Mouse (Mus musculus) megakaryocyte-erythroid progenitor cell, adult 5-6 weeks (primary cell): ENCODE measurements around the gene Gpr15. TPM values are rescaled to one million over a fixed set of nuclear protein-coding genes. Genes with fewer than 3 reads are reported as not detected.

Source experiments
- ATAC-seq: replicated peaks from 2 replicates; pipeline ENCODE4 v1.8.0; 2016; ENCODE audit warnings: mild to moderate bottlenecking, inconsistent platforms; ENCODE audit not compliant: severe bottlenecking, poor library complexity, low FRiP score, low TSS enrichment
- total RNA-seq, 2 experiments: library from RNA; stranded (forward) in 1 of 2; stranded (reverse) in 1 of 2; fragments of 200-1000, 215-1000 nt in 1 of 2; fragments of >200 nt in 1 of 2; fragmentation: Nextera tagmentation in 1 of 2; gene quantifications; 2 replicates each; pipeline ENCODE4 v1.2.3; 2014 to 2017

The Gpr15 gene
- total RNA-seq, 2 experiments from 2014 or later, result not detected

DNA sequence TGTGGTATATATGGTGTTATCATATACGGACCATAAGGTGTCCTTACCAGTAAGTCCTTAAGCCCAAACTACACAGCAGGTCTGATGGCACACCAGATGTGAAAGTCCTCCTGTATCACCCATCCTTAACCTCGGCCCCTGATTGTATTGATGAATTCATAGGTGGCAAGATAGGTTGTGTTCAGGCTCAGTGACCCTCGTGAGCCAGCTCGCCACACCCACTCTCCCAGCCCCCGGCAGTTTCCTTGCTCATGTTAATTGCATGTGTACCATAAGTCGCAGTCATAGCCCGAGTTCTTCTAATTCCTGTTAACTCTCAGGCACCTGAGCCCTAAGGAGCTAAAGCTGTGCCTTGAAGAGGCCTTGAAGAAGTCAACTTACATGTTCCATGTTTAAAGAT lies 42.7 kb downstream of the Gpr15 start:
- ATAC-seq, result no peak

DNA sequence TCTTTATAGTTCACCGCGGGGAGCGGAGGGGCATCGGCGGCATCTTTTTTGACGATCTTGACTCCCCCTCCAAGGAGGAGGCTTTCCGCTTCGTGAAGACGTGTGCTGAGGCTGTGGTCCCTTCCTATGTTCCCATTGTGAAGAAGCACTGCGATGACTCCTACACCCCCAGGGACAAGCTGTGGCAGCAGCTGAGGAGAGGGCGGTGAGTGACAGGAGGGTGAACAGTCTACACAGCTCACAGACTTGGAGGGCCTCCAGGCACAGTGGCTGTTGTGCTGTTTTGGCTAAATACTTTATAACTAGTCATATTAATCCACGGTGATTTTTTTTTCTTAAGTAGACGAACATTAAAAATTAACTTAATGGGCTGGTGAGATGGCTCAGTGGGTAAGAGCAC lies 43.6 kb downstream of the Gpr15 start:
- ATAC-seq, result no peak

DNA sequence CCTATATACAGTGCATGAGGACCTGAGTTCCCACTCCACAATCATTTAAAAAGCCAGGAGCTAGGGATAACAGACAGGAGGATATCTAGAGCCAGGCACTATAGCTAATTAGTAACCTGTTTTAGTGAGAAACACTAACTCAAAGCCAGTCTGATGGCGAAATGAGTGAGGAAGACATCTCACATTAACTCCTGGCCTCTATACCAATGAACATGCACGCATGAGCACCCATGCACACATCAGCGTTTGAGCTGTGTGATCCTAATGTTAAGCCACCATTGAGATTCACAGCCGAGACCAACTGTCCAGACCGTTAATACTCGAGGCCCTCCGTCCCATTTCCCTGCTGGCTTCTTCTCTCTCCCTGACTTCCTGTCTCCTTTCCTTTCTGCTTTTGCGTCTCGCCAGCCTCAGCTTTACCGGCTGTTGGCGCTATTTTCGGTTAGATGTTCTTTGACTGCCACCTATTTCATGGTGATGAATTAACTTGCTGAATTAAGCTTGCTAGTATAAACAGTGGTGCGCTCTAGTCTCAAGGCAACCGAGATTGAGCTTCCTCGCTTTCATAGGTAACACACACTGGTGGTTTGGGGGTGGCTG lies 45.0 kb downstream of the Gpr15 start:
- ATAC-seq, result no peak

DNA sequence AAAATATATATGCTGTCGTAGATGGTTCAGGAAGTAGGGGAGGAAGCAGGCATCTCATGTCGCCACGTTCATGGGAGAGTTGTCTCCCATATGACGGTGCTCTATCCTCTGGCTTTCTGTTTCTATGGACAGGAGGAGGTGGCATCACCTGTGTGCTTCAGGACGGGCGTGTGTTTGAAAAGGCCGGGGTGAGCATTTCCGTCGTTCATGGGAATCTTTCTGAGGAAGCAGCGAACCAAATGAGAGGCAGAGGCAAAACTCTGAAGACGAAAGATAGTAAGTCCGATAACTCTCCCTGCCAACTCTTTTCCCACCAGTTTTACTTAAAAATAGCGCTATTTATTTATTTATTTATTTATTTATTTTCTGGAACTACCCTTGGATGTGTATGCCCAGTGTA lies 46.5 kb downstream of the Gpr15 start:
- no peak for ATAC-seq

DNA sequence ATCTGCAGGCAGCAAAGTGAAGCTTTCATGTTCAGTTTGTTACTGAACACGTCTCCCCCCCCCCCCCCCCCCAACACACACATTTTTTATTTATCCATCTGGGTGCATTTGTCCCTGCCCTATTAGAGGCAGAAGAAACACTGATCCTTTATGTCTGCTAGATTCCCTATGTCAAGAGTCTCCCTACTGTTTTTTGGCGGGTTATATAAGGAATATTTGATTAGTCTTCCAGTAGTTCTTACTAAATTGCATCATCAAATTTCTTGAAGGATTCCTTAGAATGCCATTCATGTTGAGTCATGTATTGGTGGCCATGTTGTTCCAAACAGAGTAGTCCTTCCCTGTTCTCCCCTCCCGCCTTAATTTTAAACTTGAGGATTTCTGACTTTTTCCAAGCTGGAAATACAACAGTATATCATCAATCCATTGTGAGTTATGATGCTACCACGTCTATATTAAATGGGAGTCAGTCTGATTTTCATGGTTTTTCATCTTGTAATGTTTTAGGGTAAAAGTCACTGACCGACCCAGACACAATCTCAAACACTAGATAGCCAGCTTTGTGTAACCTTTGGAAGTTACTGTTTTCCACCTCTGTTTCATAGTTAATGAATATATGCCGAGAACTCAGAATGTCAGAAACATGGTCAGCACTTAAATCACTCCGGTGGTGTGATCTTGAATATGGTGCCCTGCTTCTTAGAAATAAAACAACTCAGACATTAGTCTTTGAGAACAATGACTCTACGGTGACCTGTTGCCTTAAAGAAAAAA lies 47.5 kb downstream of the Gpr15 start:
- no peak for ATAC-seq

DNA sequence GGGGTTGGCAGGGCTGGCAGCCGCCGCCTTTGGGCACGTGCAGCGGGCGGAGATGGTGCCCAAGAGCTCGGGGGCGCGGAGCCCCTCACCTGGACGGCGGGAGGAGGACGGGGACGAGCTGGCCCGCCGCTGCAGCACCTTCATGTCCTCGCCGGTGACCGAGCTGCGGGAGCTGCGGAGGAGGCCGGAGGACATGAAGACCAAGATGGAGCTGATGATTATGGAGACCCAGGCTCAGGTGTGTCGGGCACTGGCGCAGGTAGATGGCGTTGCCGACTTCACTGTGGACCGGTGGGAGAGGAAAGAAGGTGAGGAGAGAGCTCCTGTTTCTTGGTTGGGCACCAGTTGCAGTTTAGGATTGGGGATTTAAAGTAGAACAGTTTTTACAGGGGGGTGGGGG lies 48.2 kb downstream of the Gpr15 start:
- ATAC-seq, result no peak

DNA sequence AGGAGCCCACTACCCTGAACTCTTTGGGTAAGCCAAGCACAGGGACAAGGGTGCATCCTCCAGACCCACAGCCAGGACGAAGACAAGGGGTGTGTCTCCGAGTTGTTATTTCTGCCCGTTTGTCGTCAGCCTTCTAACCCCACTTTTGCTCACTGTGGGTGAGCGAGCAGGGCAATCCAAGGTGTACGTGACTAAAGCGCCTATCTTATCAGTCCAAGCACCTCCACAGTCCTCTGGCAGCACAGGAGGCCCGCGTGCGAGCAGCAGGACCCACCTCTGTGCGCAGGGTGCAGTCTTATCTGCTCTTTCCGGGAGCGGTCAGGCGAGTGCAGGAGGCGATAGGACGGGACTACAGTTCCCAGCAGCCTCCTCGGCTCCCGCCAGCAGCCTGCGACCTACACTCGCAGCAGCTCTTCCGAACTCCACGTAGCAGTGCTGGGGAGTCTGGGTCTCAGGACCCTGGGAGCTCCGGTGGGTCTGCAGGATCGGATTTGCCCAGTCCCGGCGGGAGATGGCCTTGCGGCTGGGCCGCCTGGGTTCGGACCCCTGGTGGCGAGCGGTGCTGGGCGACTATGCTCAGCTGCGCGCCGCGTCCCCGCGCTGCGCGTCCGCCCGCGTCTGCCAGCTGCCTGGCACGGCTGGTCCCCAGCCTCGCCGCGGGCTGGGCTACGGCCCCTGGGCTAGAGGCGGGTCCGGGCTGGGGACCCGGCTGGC lies 48.8 kb downstream of the Gpr15 start, which contains the start of gene Cpox:
Gene Cpox, plus strand, starts transcription at position 376 of the 714 bp plus-strand sequence.
- ATAC-seq, result peak; percentile 94

DNA sequence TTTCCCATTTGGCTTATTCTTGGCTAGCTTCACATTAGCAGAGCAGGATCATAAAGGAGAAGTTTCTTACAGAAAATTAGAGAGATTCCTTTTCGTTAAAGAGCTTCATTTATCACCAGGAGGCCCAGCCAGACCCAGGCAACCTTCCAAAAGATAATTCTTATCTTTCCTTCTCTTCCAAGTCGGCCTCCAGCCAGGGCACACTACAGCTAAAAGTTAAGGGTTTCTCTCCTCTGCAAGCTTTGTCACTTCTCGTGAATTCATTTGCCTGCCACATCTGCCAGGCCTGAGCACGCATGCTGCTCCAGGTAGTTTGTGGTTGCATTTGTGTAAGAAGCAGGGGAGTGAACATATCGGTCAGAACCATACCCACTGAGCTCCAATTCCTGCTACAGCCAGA lies 49.6 kb downstream of the Gpr15 start:
- peak; percentile 67 for ATAC-seq

DNA sequence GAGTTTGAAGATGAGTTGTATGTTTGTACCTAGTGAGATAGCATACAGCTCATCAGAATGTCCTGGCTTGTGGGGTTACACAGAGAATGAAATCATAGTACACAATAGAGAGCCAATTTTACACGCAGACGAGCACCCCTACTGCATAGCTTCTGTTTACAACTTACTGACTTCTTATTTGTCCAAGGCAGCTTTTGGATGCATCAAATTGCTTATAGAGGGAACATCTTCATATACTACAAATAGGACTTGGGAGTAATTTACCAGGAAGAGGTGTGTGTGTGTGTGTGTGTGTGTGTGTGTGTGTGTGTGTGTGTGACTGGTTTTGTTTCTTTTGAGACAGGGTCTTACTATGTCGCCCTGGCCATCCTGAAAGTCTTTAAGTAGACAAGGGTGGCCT lies 50.3 kb downstream of the Gpr15 start:
- no peak for ATAC-seq

Other genes starting within 250 kb of the Gpr15 start
- 40.1 and 61.6 TPM in 2 replicates for gene St3gal6, start 194.8 kb downstream of the Gpr15 start, total RNA-seq (2014; fragmentation: Nextera tagmentation)
- gene St3gal6, start 194.8 kb downstream of the Gpr15 start, total RNA-seq (2017), result 39.9 and 44.9 TPM in 2 replicates
- not detected in 2 replicates for gene Gm813, start 102.1 kb downstream of the Gpr15 start, total RNA-seq (2014; fragmentation: Nextera tagmentation)
- gene Gm813, start 102.1 kb downstream of the Gpr15 start, total RNA-seq (2017), result not detected in 2 replicates
- not detected in 2 replicates for gene E330017A01Rik, start 80.3 kb downstream of the Gpr15 start, total RNA-seq (2014; fragmentation: Nextera tagmentation)
- not detected in 2 replicates for gene E330017A01Rik, start 80.3 kb downstream of the Gpr15 start, total RNA-seq (2017)
- gene Cpox, start 48.8 kb downstream of the Gpr15 start, total RNA-seq (2014; fragmentation: Nextera tagmentation), result 250 and 314 TPM in 2 replicates
- gene Cpox, start 48.8 kb downstream of the Gpr15 start, total RNA-seq (2017), result 138 and 210 TPM in 2 replicates
- 40.0 and 41.1 TPM in 2 replicates for gene Cldnd1, start 8.8 kb upstream of the Gpr15 start, total RNA-seq (2014; fragmentation: Nextera tagmentation)
- 16.4 and 36.4 TPM in 2 replicates for gene Cldnd1, start 8.8 kb upstream of the Gpr15 start, total RNA-seq (2017)
- not detected in 2 replicates for gene Olfr172, start 44.1 kb upstream of the Gpr15 start, total RNA-seq (2014; fragmentation: Nextera tagmentation)
- gene Olfr172, start 44.1 kb upstream of the Gpr15 start, total RNA-seq (2017), result not detected in 2 replicates
- gene Olfr173, start 81.2 kb upstream of the Gpr15 start, total RNA-seq (2014; fragmentation: Nextera tagmentation), result not detected in 2 replicates
- gene Olfr173, start 81.2 kb upstream of the Gpr15 start, total RNA-seq (2017), result not detected in 2 replicates
- gene Olfr175-ps1, start 107.7 kb upstream of the Gpr15 start, total RNA-seq (2014; fragmentation: Nextera tagmentation), result not detected in 2 replicates
- not detected in 2 replicates for gene Olfr175-ps1, start 107.7 kb upstream of the Gpr15 start, total RNA-seq (2017)
- gene Olfr177, start 155.7 kb upstream of the Gpr15 start, total RNA-seq (2014; fragmentation: Nextera tagmentation), result not detected in 2 replicates
- gene Olfr177, start 155.7 kb upstream of the Gpr15 start, total RNA-seq (2017), result not detected in 2 replicates
- not detected in 2 replicates for gene Olfr178, start 173.0 kb upstream of the Gpr15 start, total RNA-seq (2014; fragmentation: Nextera tagmentation)
- gene Olfr178, start 173.0 kb upstream of the Gpr15 start, total RNA-seq (2017), result not detected in 2 replicates
- not detected in 2 replicates for gene Olfr181, start 209.7 kb upstream of the Gpr15 start, total RNA-seq (2014; fragmentation: Nextera tagmentation)
- gene Olfr181, start 209.7 kb upstream of the Gpr15 start, total RNA-seq (2017), result not detected in 2 replicates
- not detected in 2 replicates for gene Olfr180, start 210.3 kb upstream of the Gpr15 start, total RNA-seq (2014; fragmentation: Nextera tagmentation)
- not detected in 2 replicates for gene Olfr180, start 210.3 kb upstream of the Gpr15 start, total RNA-seq (2017)